Mouse (Mus musculus) G1E (cell line): ENCODE results near the gene St14. TPM values are rescaled to one million over a fixed set of nuclear protein-coding genes. Genes with fewer than 3 reads are reported as not detected.

Experiments used
- ATAC-seq: 2 replicates; pipeline ENCODE4 v1.8.0; 2016; ENCODE audit warnings: mild to moderate bottlenecking; ENCODE audit not compliant: insufficient number of reproducible peaks, poor library complexity, low FRiP score, severe bottlenecking; ENCODE audit errors: extremely low read depth
- DNase-seq: peaks from one replicate; pipeline ENCODE4 v3.0.0; 2012; ENCODE audit warnings: low spot score
- H3K27me3 ChIP-seq: 2 replicates; pipeline ENCODE4 v1.6.1; 2012; ENCODE audit warnings: mild to moderate bottlenecking, low read length, inconsistent platforms; ENCODE audit not compliant: insufficient read depth
- H3K36me3 ChIP-seq: replicated peaks from 2 replicates; pipeline ENCODE3; 2012; ENCODE audit warnings: mild to moderate bottlenecking, inconsistent platforms
- H3K4me1 ChIP-seq: 2 replicates; pipeline ENCODE4 v1.6.1; 2012; ENCODE audit warnings: low read depth, low read length, inconsistent platforms, mixed read lengths; ENCODE audit not compliant: insufficient read depth
- H3K4me3 ChIP-seq: 2 replicates; pipeline ENCODE4 v1.5.1; 2012; ENCODE audit warnings: low read depth, mild to moderate bottlenecking, inconsistent platforms, low read length, moderate library complexity, mixed read lengths
- H3K9me3 ChIP-seq: replicated peaks from 2 replicates; pipeline ENCODE4 v1.6.1; 2012; ENCODE audit warnings: inconsistent platforms
- CTCF ChIP-seq: IDR thresholded peaks from 2 replicates; pipeline ENCODE4 v1.5.1; 2012; ENCODE audit warnings: low read depth, low read length, inconsistent platforms, mixed read lengths
- GATA1 ChIP-seq: IDR thresholded peaks from 2 replicates; pipeline ENCODE4 v1.6.1; 2012; ENCODE audit warnings: borderline replicate concordance, low read length, inconsistent platforms, mixed read lengths
- GATA2 ChIP-seq: IDR thresholded peaks from 2 replicates; pipeline ENCODE4 v1.6.1; 2012; ENCODE audit warnings: low read depth, low read length, inconsistent platforms, borderline replicate concordance
- POLR2AphosphoS5 ChIP-seq: IDR thresholded peaks from 2 replicates; pipeline ENCODE4 v1.6.1; 2012; ENCODE audit warnings: low read depth, low read length, inconsistent platforms; ENCODE audit not compliant: insufficient replicate concordance
- TAL1 ChIP-seq: conservative IDR thresholded peaks from 2 replicates; pipeline ENCODE4 v1.6.1; 2012; ENCODE audit warnings: low read depth, low read length, inconsistent platforms, mixed read lengths
- polyA plus RNA-seq: library from polyadenylated mRNA; stranded (reverse); fragments of >175 nt; gene quantifications from 2 replicates; pipeline ENCODE4 v1.2.3, GENCODE M21; 2012
- total RNA-seq, 2 experiments: library from RNA; stranded (forward) in 1 of 2; stranded (reverse) in 1 of 2; fragments of 200-1000 nt in 1 of 2; fragments of >200 nt in 1 of 2; fragmentation: Nextera tagmentation in 1 of 2; gene quantifications; 2 replicates each; pipeline ENCODE4 v1.2.3; 2014 to 2017

Gene St14
- total and polyA plus RNA-seq, 3 experiments = 0.16 TPM; not detected in 2

DNA sequence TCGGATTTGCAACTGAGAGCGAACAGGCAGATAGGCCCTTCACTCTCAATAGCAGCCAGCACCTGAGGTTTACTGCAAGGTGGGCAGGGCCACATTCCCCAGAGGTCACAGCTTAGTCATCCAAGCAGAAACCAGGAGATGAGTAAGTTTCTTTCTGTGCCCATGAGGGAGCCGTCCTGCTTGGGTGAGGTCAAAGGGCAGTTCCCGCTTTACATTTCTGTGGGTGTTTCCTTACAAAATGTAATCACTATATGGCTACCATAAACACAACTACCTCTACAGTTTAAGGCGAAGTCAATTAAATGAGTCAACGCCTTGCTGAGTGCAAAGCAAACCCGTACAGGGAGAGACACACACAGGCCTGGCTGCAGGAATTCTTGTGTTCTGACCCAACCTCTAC is 16.5 kb upstream of the St14 start:
- TF ChIP-seq GATA1 (no peak), TAL1 (no peak), GATA2 (no peak), CTCF (no peak), POLR2AphosphoS5 (no peak)
- Histone ChIP-seq H3K4me1 (peaks cover 4% of the 10 kb centered on the region), H3K4me3 (no peak overlapping the region), H3K27me3 (no peaks in the 10 kb centered on the region), H3K36me3 (peaks cover 97% of the 10 kb centered on the region), H3K9me3 (no peaks in the 10 kb centered on the region)
- no peak for DNase-seq
- ATAC-seq = no peak

- no peak overlapping the region for H3K4me3 ChIP-seq
- H3K9me3 ChIP-seq = no peaks in the 10 kb centered on the region
- no peaks in the 10 kb centered on the region for H3K27me3 ChIP-seq
- no peak for DNase-seq
- peaks cover 91% of the 10 kb centered on the region for H3K36me3 ChIP-seq
- H3K4me1 ChIP-seq = peaks cover 2% of the 10 kb centered on the region; the same call in 1 of the 2 replicates
- no peak for TF ChIP-seq CTCF
- TF ChIP-seq GATA1 = no peak
- no peak for TF ChIP-seq GATA2
- TF ChIP-seq POLR2AphosphoS5 = no peak
- no peak for TF ChIP-seq TAL1
- ATAC-seq = no peak
These were observed 13.7 kb upstream of the St14 start for GRCm38 (mm10) chr9:31145272-31145925.

GRCm38 (mm10) chr9:31142924-31143323 is 11.3 kb upstream of the St14 start:
- DNase-seq (no peak), ATAC-seq (no peak)
- Histone ChIP-seq H3K4me3 (no peak overlapping the region), H3K9me3 (no peaks in the 10 kb centered on the region), H3K36me3 (peaks cover 66% of the 10 kb centered on the region), H3K4me1 (peaks cover 2% of the 10 kb centered on the region; the same call in 1 of the 2 replicates), H3K27me3 (no peaks in the 10 kb centered on the region)
- TF ChIP-seq POLR2AphosphoS5 = no peak
- no peak for TF ChIP-seq GATA1
- TF ChIP-seq TAL1 = no peak
- no peak for TF ChIP-seq CTCF
- TF ChIP-seq GATA2 = no peak

- DNase-seq (no peak), ATAC-seq (no peak)
- TF ChIP-seq TAL1 (no peak), CTCF (no peak)
- Histone ChIP-seq H3K27me3 (peaks cover 38% of the 10 kb centered on the region), H3K9me3 (no peaks in the 10 kb centered on the region), H3K4me1 (0 out of 2 replicates have a peak, but pooled peaks cover 3% of the 10 kb centered on the region), H3K36me3 (no peaks in the 10 kb centered on the region), H3K4me3 (no peak overlapping the region)
These were observed 1.5 kb upstream of the St14 start for GRCm38 (mm10) chr9:31133131-31133530.

- no peak for ATAC-seq
- no peaks in the 10 kb centered on the region for H3K36me3 ChIP-seq
- H3K9me3 ChIP-seq = no peaks in the 10 kb centered on the region
- H3K4me3 ChIP-seq = no peak overlapping the region
- TF ChIP-seq GATA1 (no peak), TAL1 (no peak), POLR2AphosphoS5 (no peak), CTCF (no peak), GATA2 (no peak)
- H3K27me3 ChIP-seq = peaks cover 58% of the 10 kb centered on the region
- no peak for DNase-seq
- H3K4me1 ChIP-seq = 0 out of 2 replicates have a peak, but pooled peaks cover 3% of the 10 kb centered on the region
These were observed 1.1 kb downstream of the St14 start for GRCm38 (mm10) chr9:31130357-31131204.

DNA sequence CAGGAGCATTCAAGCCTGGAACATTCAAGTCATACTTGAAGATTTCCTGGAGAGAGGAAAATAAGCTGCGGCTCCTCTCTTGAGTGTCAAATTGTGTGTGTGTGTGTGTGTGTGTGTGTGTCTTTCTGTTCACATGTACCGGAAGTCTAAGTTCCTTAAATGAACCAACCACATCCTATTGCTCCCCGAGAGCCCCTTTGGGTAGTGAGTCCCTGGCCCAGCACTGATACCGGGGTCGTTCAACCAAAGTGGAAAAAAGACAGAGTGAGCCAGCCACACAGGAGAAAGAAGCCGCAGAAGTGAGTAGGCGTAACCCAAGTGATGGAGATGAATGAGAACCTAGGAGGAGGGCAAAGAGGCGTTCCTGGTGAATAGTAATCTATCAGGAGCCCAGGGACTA is 1.7 kb downstream of the St14 start:
- 0 out of 2 replicates have a peak, but pooled peaks cover 3% of the 10 kb centered on the region for H3K4me1 ChIP-seq
- H3K36me3 ChIP-seq = no peaks in the 10 kb centered on the region
- H3K4me3 ChIP-seq = no peak overlapping the region
- ATAC-seq = no peak
- peaks cover 58% of the 10 kb centered on the region for H3K27me3 ChIP-seq
- H3K9me3 ChIP-seq = no peaks in the 10 kb centered on the region
- TF ChIP-seq GATA2 (no peak), CTCF (no peak), POLR2AphosphoS5 (no peak), TAL1 (no peak), GATA1 (no peak)
- no peak for DNase-seq
